Mouse (Mus musculus) embryonic facial prominence, embryonic 12.5 days (tissue): ENCODE measurements around the gene Polg. TPM values are rescaled to one million over a fixed set of nuclear protein-coding genes. Genes with fewer than 3 reads are reported as not detected.

Source experiments
- ATAC-seq: fragments of 200-750 bp; cut with Nextera tagmentation; 2 replicates; pipeline ENCODE4 v1.8.0; 2017; ENCODE audit not compliant: insufficient number of reproducible peaks, insufficient read depth, low FRiP score, low TSS enrichment
- H3K27ac ChIP-seq: fragments of 300-500 bp; sonication (generic); 2 replicates; pipeline ENCODE4 v1.5.1; 2016; ENCODE audit warnings: mild to moderate bottlenecking
- H3K27me3 ChIP-seq: fragments of 300-500 bp; sonication (generic); 2 replicates; pipeline ENCODE4 v1.6.1; 2016; ENCODE audit warnings: mild to moderate bottlenecking, moderate library complexity
- H3K36me3 ChIP-seq: fragments of 300-500 bp; sonication (generic); 2 replicates; pipeline ENCODE4 v1.6.1; 2016; ENCODE audit warnings: mild to moderate bottlenecking
- H3K4me1 ChIP-seq: fragments of 300-500 bp; sonication (generic); 2 replicates; pipeline ENCODE4 v1.6.1; 2016
- H3K4me2 ChIP-seq: fragments of 300-500 bp; sonication (generic); replicated peaks from 2 replicates; pipeline ENCODE4 v1.6.1; 2016; ENCODE audit warnings: mild to moderate bottlenecking, moderate library complexity
- H3K4me3 ChIP-seq: fragments of 300-500 bp; sonication (generic); 2 replicates; pipeline ENCODE4 v1.5.1; 2016; ENCODE audit warnings: mild to moderate bottlenecking
- H3K9ac ChIP-seq: fragments of 300-500 bp; sonication (generic); 2 replicates; pipeline ENCODE4 v1.6.1; 2016; ENCODE audit warnings: mild to moderate bottlenecking, moderate library complexity
- H3K9me3 ChIP-seq: fragments of 300-500 bp; sonication (generic); 2 replicates; pipeline ENCODE4 v1.6.1; 2016; ENCODE audit warnings: mild to moderate bottlenecking, moderate library complexity
- WGBS: fragments of 180-500 bp; shearing (Covaris S2); methylation state at CpG from one replicate; pipeline ENCODE4 v1.1.7; 2016; 5-methylcytosine and 5-hydroxymethylcytosine counted together
- polyA plus RNA-seq: library from polyadenylated mRNA; unstranded; fragments of >200 nt; fragmentation: Nextera tagmentation; extraction: Ambion mirVana; gene quantifications from 2 replicates; pipeline ENCODE4 v1.2.1, GENCODE M21; 2016

Polg gene
- 42.3 and 42.5 TPM in 2 replicates for polyA plus RNA-seq

GRCm38 (mm10) chr7:79466053-79466901 is at the start of gene Polg:
Gene Polg, minus strand, starts transcription at chr7:79466362.
- H3K4me3 ChIP-seq, result peak within 1 kb of the TSS; percentile 82
- peaks cover 9% of the 10 kb centered on the region for H3K27me3 ChIP-seq
- under 1% methylated on average over 76 of the region's 76 CpGs for WGBS
- no peaks in the 10 kb centered on the region for H3K9me3 ChIP-seq
- H3K36me3 ChIP-seq, result peaks cover 16% of the 10 kb centered on the region
- peaks cover 19% of the 10 kb centered on the region for H3K4me1 ChIP-seq
- H3K9ac ChIP-seq, result peak within 1 kb of the TSS; percentile 76
- peak; percentile 92 for ATAC-seq
- peak within 1 kb of the TSS; percentile 84 for H3K27ac ChIP-seq
- peak within 1 kb of the TSS; percentile 94 for H3K4me2 ChIP-seq

GRCm38 (mm10) chr7:79515861-79516260 is 49.7 kb upstream of the Polg start:
- Histone ChIP-seq H3K4me3 (peak overlapping the region; percentile 43), H3K27ac (no peak overlapping the region), H3K9ac (peak overlapping the region; percentile 50; the same call in 1 of the 2 replicates), H3K9me3 (no peaks in the 10 kb centered on the region), H3K4me2 (peak overlapping the region; percentile 58), H3K36me3 (no peaks in the 10 kb centered on the region), H3K27me3 (peaks cover 98% of the 10 kb centered on the region), H3K4me1 (peaks cover 15% of the 10 kb centered on the region; the same call in 1 of the 2 replicates)
- WGBS, result 31% methylated on average over 9 of the region's 9 CpGs
- ATAC-seq, result no peak

GRCm38 (mm10) chr7:79515221-79515743 is 49.1 kb upstream of the Polg start:
- H3K27ac ChIP-seq, result no peak overlapping the region
- WGBS, result 1% methylated on average over 56 of the region's 57 CpGs
- H3K4me3 ChIP-seq, result peak overlapping the region; percentile 43
- ATAC-seq, result no peak
- peak overlapping the region; percentile 58 for H3K4me2 ChIP-seq
- peak overlapping the region; percentile 50 for H3K9ac ChIP-seq
- H3K27me3 ChIP-seq, result peaks cover 98% of the 10 kb centered on the region
- no peaks in the 10 kb centered on the region for H3K9me3 ChIP-seq
- peaks cover 12% of the 10 kb centered on the region; the same call in 1 of the 2 replicates for H3K4me1 ChIP-seq
- H3K36me3 ChIP-seq, result no peaks in the 10 kb centered on the region

- Histone ChIP-seq H3K4me1 (peaks cover 7% of the 10 kb centered on the region; the same call in 1 of the 2 replicates), H3K9ac (no peak overlapping the region), H3K27me3 (peaks cover 99% of the 10 kb centered on the region), H3K9me3 (no peaks in the 10 kb centered on the region), H3K27ac (no peak overlapping the region), H3K36me3 (no peaks in the 10 kb centered on the region), H3K4me3 (no peak overlapping the region), H3K4me2 (no peak overlapping the region)
- ATAC-seq, result 0 out of 2 replicates have a peak, but pooled peaks have one; percentile 37
- WGBS, result 2% methylated on average over 20 of the region's 20 CpGs
These were observed 48.3 kb upstream of the Polg start for GRCm38 (mm10) chr7:79514361-79514881.

- no peak overlapping the region for H3K4me3 ChIP-seq
- WGBS, result 10% methylated on average over 2 of the region's 2 CpGs
- H3K4me2 ChIP-seq, result no peak overlapping the region
- H3K27me3 ChIP-seq, result peaks cover 99% of the 10 kb centered on the region
- H3K27ac ChIP-seq, result no peak overlapping the region
- no peaks in the 10 kb centered on the region for H3K9me3 ChIP-seq
- no peak for ATAC-seq
- H3K4me1 ChIP-seq, result peaks cover 7% of the 10 kb centered on the region; the same call in 1 of the 2 replicates
- no peaks in the 10 kb centered on the region for H3K36me3 ChIP-seq
- H3K9ac ChIP-seq, result no peak overlapping the region
These were observed 47.3 kb upstream of the Polg start for GRCm38 (mm10) chr7:79513466-79513865.

- Histone ChIP-seq H3K4me1 (peaks cover 7% of the 10 kb centered on the region; the same call in 1 of the 2 replicates), H3K4me2 (no peak overlapping the region), H3K36me3 (no peaks in the 10 kb centered on the region), H3K4me3 (no peak overlapping the region), H3K27me3 (peaks cover 99% of the 10 kb centered on the region), H3K9me3 (no peaks in the 10 kb centered on the region), H3K9ac (no peak overlapping the region), H3K27ac (no peak overlapping the region)
- no peak for ATAC-seq
- WGBS, result 5% methylated on average over 4 of the region's 4 CpGs
These were observed 46.3 kb upstream of the Polg start for GRCm38 (mm10) chr7:79512496-79512895.

- ATAC-seq, result no peak
- no peak overlapping the region for H3K4me2 ChIP-seq
- no peak overlapping the region for H3K27ac ChIP-seq
- H3K4me3 ChIP-seq, result no peak overlapping the region
- H3K9me3 ChIP-seq, result no peaks in the 10 kb centered on the region
- peaks cover 99% of the 10 kb centered on the region for H3K27me3 ChIP-seq
- 3% methylated on average over 5 of the region's 5 CpGs for WGBS
- H3K36me3 ChIP-seq, result no peaks in the 10 kb centered on the region
- H3K9ac ChIP-seq, result no peak overlapping the region
- peaks cover 7% of the 10 kb centered on the region; the same call in 1 of the 2 replicates for H3K4me1 ChIP-seq
These were observed 45.5 kb upstream of the Polg start for GRCm38 (mm10) chr7:79511656-79512055.

GRCm38 (mm10) chr7:79511181-79511580 is 45.0 kb upstream of the Polg start:
- peaks cover 99% of the 10 kb centered on the region for H3K27me3 ChIP-seq
- H3K9ac ChIP-seq, result no peak overlapping the region
- no peaks in the 10 kb centered on the region for H3K9me3 ChIP-seq
- no peaks in the 10 kb centered on the region for H3K36me3 ChIP-seq
- no peak overlapping the region for H3K4me3 ChIP-seq
- 13% methylated on average over 7 of the region's 7 CpGs for WGBS
- no peak overlapping the region for H3K27ac ChIP-seq
- peaks cover 7% of the 10 kb centered on the region; the same call in 1 of the 2 replicates for H3K4me1 ChIP-seq
- no peak overlapping the region for H3K4me2 ChIP-seq
- ATAC-seq, result no peak

- no peak for ATAC-seq
- Histone ChIP-seq H3K9ac (no peak overlapping the region), H3K4me1 (peaks cover 10% of the 10 kb centered on the region; the same call in 1 of the 2 replicates)
These were observed 44.5 kb upstream of the Polg start for GRCm38 (mm10) chr7:79510686-79511085.

GRCm38 (mm10) chr7:79509710-79510109 is 43.5 kb upstream of the Polg start:
- no peak overlapping the region for H3K9ac ChIP-seq
- no peak overlapping the region for H3K4me2 ChIP-seq
- no peaks in the 10 kb centered on the region for H3K9me3 ChIP-seq
- H3K4me3 ChIP-seq, result no peak overlapping the region
- H3K27ac ChIP-seq, result no peak overlapping the region
- no peaks in the 10 kb centered on the region for H3K36me3 ChIP-seq
- no peak for ATAC-seq
- peaks cover 99% of the 10 kb centered on the region for H3K27me3 ChIP-seq
- whole genome bisulfite sequencing, result 2% methylated on average over 12 of the region's 12 CpGs
- peaks cover 9% of the 10 kb centered on the region; the same call in 1 of the 2 replicates for H3K4me1 ChIP-seq

More at GRCm38 (mm10) chr7:79510686-79511085, 44.5 kb upstream of the Polg start:
- Histone ChIP-seq H3K9me3 (no peaks in the 10 kb centered on the region), H3K27me3 (peaks cover 99% of the 10 kb centered on the region), H3K36me3 (no peaks in the 10 kb centered on the region), H3K27ac (no peak overlapping the region), H3K4me3 (no peak overlapping the region), H3K4me2 (no peak overlapping the region)
- WGBS, result 16% methylated on average over 3 of the region's 3 CpGs

GRCm38 (mm10) chr7:79509235-79509607 is 43.1 kb upstream of the Polg start:
- Histone ChIP-seq H3K9ac (no peak overlapping the region), H3K4me3 (peak overlapping the region; percentile 29), H3K4me1 (peaks cover 9% of the 10 kb centered on the region; the same call in 1 of the 2 replicates), H3K36me3 (no peaks in the 10 kb centered on the region), H3K27me3 (peaks cover 99% of the 10 kb centered on the region), H3K9me3 (no peaks in the 10 kb centered on the region), H3K27ac (no peak overlapping the region), H3K4me2 (no peak overlapping the region)
- no peak for ATAC-seq
- WGBS, result 10% methylated on average over 6 of the region's 6 CpGs
